Mouse (Mus musculus) megakaryocyte, embryonic 14.5 days (primary cell): ENCODE data around the gene B230118H07Rik. TPM values are rescaled to one million over a fixed set of nuclear protein-coding genes. Genes with fewer than 3 reads are reported as not detected.

Experiments used
- H3K27me3 ChIP-seq: replicated peaks from 2 replicates; pipeline ENCODE3; 2012; ENCODE audit warnings: inconsistent platforms
- H3K36me3 ChIP-seq: replicated peaks from 2 replicates; pipeline ENCODE3; 2012; ENCODE audit warnings: low read length, inconsistent platforms, mixed read lengths
- H3K4me1 ChIP-seq: 2 replicates; pipeline ENCODE4 v1.6.1; 2012; ENCODE audit warnings: inconsistent platforms
- H3K4me3 ChIP-seq: replicated peaks from 2 replicates; pipeline ENCODE3; 2012; ENCODE audit warnings: moderate library complexity, mild to moderate bottlenecking, inconsistent platforms
- H3K9me3 ChIP-seq: 2 replicates; pipeline ENCODE4 v1.6.1; 2012; ENCODE audit warnings: inconsistent platforms
- FLI1 ChIP-seq: IDR thresholded peaks from 2 replicates; pipeline ENCODE4 v1.6.1; 2012; ENCODE audit warnings: low read length, inconsistent platforms, mixed read lengths
- GATA1 ChIP-seq: IDR thresholded peaks from 3 replicates; pipeline ENCODE4 v1.6.1; 2012; ENCODE audit warnings: mixed read lengths, low read length, inconsistent platforms, borderline replicate concordance
- polyA plus RNA-seq: library from polyadenylated mRNA; stranded (reverse); fragments of >175 nt; gene quantifications from 2 replicates; pipeline ENCODE4 v1.2.3, GENCODE M21; 2012; ENCODE audit warnings: low replicate concordance; ENCODE audit not compliant: insufficient read depth

The B230118H07Rik gene
- polyA plus RNA-seq, 1 experiment = 3.8 TPM

GRCm38 (mm10) chr2:101592886-101593285 lies 56.4 kb downstream of the B230118H07Rik start:
- no peaks in the 10 kb centered on the region for H3K4me1 ChIP-seq
- 0 out of 2 replicates have a peak, but pooled peaks cover 3% of the 10 kb centered on the region for H3K9me3 ChIP-seq
- H3K4me3 ChIP-seq = no peak overlapping the region
- H3K36me3 ChIP-seq = no peaks in the 10 kb centered on the region
- no peaks in the 10 kb centered on the region for H3K27me3 ChIP-seq
- TF ChIP-seq GATA1 (no peak), FLI1 (no peak)

GRCm38 (mm10) chr2:101592023-101592841 lies 57.1 kb downstream of the B230118H07Rik start:
- H3K4me1 ChIP-seq = no peaks in the 10 kb centered on the region
- TF ChIP-seq FLI1 (no peak), GATA1 (no peak)
- H3K4me3 ChIP-seq = no peak overlapping the region
- no peaks in the 10 kb centered on the region for H3K27me3 ChIP-seq
- H3K9me3 ChIP-seq = 0 out of 2 replicates have a peak, but pooled peaks cover 3% of the 10 kb centered on the region
- no peaks in the 10 kb centered on the region for H3K36me3 ChIP-seq

- Histone ChIP-seq H3K27me3 (no peaks in the 10 kb centered on the region), H3K36me3 (no peaks in the 10 kb centered on the region), H3K9me3 (0 out of 2 replicates have a peak, but pooled peaks cover 3% of the 10 kb centered on the region), H3K4me1 (no peaks in the 10 kb centered on the region), H3K4me3 (no peak overlapping the region)
- no peak for TF ChIP-seq GATA1
- no peak for TF ChIP-seq FLI1
These were observed 58.0 kb downstream of the B230118H07Rik start for GRCm38 (mm10) chr2:101591356-101591755.

GRCm38 (mm10) chr2:101581418-101581817 lies 67.9 kb downstream of the B230118H07Rik start:
- peaks cover 18% of the 10 kb centered on the region for H3K4me1 ChIP-seq
- no peak for TF ChIP-seq GATA1
- no peak for TF ChIP-seq FLI1
- peaks cover 8% of the 10 kb centered on the region for H3K36me3 ChIP-seq
- H3K27me3 ChIP-seq = no peaks in the 10 kb centered on the region
- H3K4me3 ChIP-seq = no peak overlapping the region
- H3K9me3 ChIP-seq = no peaks in the 10 kb centered on the region

GRCm38 (mm10) chr2:101580977-101581376 lies 68.4 kb downstream of the B230118H07Rik start:
- Histone ChIP-seq H3K4me1 (peaks cover 18% of the 10 kb centered on the region), H3K9me3 (no peaks in the 10 kb centered on the region), H3K4me3 (no peak overlapping the region), H3K36me3 (peaks cover 8% of the 10 kb centered on the region), H3K27me3 (no peaks in the 10 kb centered on the region)
- no peak for TF ChIP-seq GATA1
- no peak for TF ChIP-seq FLI1

- Histone ChIP-seq H3K36me3 (peaks cover 8% of the 10 kb centered on the region), H3K4me1 (peaks cover 18% of the 10 kb centered on the region), H3K9me3 (no peaks in the 10 kb centered on the region), H3K4me3 (no peak overlapping the region), H3K27me3 (no peaks in the 10 kb centered on the region)
- TF ChIP-seq GATA1 (no peak), FLI1 (no peak)
These were observed 68.9 kb downstream of the B230118H07Rik start for GRCm38 (mm10) chr2:101580428-101580827.

- Histone ChIP-seq H3K27me3 (no peaks in the 10 kb centered on the region), H3K4me1 (peaks cover 14% of the 10 kb centered on the region), H3K36me3 (peaks cover 5% of the 10 kb centered on the region), H3K9me3 (no peaks in the 10 kb centered on the region), H3K4me3 (no peak overlapping the region)
- TF ChIP-seq FLI1 (no peak), GATA1 (no peak)
These were observed 69.3 kb downstream of the B230118H07Rik start for GRCm38 (mm10) chr2:101580027-101580426.

- Histone ChIP-seq H3K27me3 (no peaks in the 10 kb centered on the region), H3K4me1 (peaks cover 7% of the 10 kb centered on the region)
- TF ChIP-seq FLI1 (no peak), GATA1 (no peak)
These were observed 72.1 kb downstream of the B230118H07Rik start for GRCm38 (mm10) chr2:101577243-101577642.

GRCm38 (mm10) chr2:101569230-101569629 lies 80.1 kb downstream of the B230118H07Rik start:
- TF ChIP-seq FLI1 (no peak), GATA1 (no peak)
- no peaks in the 10 kb centered on the region for H3K4me1 ChIP-seq
- H3K4me3 ChIP-seq = no peak overlapping the region
- no peaks in the 10 kb centered on the region for H3K9me3 ChIP-seq
- no peaks in the 10 kb centered on the region for H3K27me3 ChIP-seq
- no peaks in the 10 kb centered on the region for H3K36me3 ChIP-seq

More at GRCm38 (mm10) chr2:101577243-101577642, 72.1 kb downstream of the B230118H07Rik start:
- H3K36me3 ChIP-seq = no peaks in the 10 kb centered on the region
- H3K9me3 ChIP-seq = no peaks in the 10 kb centered on the region
- no peak overlapping the region for H3K4me3 ChIP-seq

GRCm38 (mm10) chr2:101567490-101567889 lies 81.8 kb downstream of the B230118H07Rik start:
- no peaks in the 10 kb centered on the region for H3K36me3 ChIP-seq
- TF ChIP-seq GATA1 (no peak), FLI1 (no peak)
- no peaks in the 10 kb centered on the region for H3K9me3 ChIP-seq
- no peaks in the 10 kb centered on the region for H3K4me1 ChIP-seq
- no peaks in the 10 kb centered on the region for H3K27me3 ChIP-seq
- H3K4me3 ChIP-seq = no peak overlapping the region

- H3K27me3 ChIP-seq = no peaks in the 10 kb centered on the region
- H3K4me3 ChIP-seq = no peak overlapping the region
- TF ChIP-seq GATA1 = no peak
- no peak for TF ChIP-seq FLI1
- peaks cover 6% of the 10 kb centered on the region for H3K36me3 ChIP-seq
- no peaks in the 10 kb centered on the region for H3K9me3 ChIP-seq
- H3K4me1 ChIP-seq = no peaks in the 10 kb centered on the region
These were observed 85.6 kb downstream of the B230118H07Rik start for GRCm38 (mm10) chr2:101563776-101564175.
